24 mouse cellular contexts compared by ENCODE assay signal in genomic region chr4:109056351-109056750, GRCm38 (mm10). TPM values are rescaled to one million over a fixed set of nuclear protein-coding genes. Genes with fewer than 3 reads are reported as not detected.
DNase-seq lines count a peak whose midpoint lies in the region; ATAC-seq and TF ChIP-seq lines count a peak whose summit lies in the region.
"Had no signal": no experiment of that assay in that cellular context is flagged by ENCODE, and none has a peak within 500 bp of the region (broad histone marks: within the 10 kb centered on the region; RNA-seq: fewer than 3 reads in every experiment).

No protein-coding gene starts in this region.

- peaks cover 63% of the 10 kb centered on the region for H3K36me3 ChIP-seq in hindbrain, postnatal 0 days (ENCODE audit: insufficient read depth, low read length)
- peaks cover 41% of the 10 kb centered on the region for H3K36me3 ChIP-seq in hindbrain, embryonic 16.5 days (ENCODE audit: control insufficient read depth, insufficient read depth, low read length)
- H3K36me3 ChIP-seq in kidney, embryonic 14.5 days (ENCODE audit: control insufficient read depth, insufficient read depth, low read length) = peaks cover 80% of the 10 kb centered on the region
- H3K36me3 ChIP-seq in midbrain, postnatal 0 days (ENCODE audit: insufficient read depth, low read length) = peaks cover 65% of the 10 kb centered on the region
- H3K36me3 ChIP-seq in midbrain, embryonic 13.5 days = peaks cover 76% of the 10 kb centered on the region
- H3K36me3 ChIP-seq in myocyte (ENCODE audit: control insufficient read depth, insufficient read depth) = peaks cover 49% of the 10 kb centered on the region

- H3K4me2 ChIP-seq in hindbrain, postnatal 0 days (ENCODE audit: low read depth, low read length) = no peak overlapping the region
- no peak overlapping the region for H3K4me2 ChIP-seq in hindbrain, embryonic 16.5 days (ENCODE audit: low read length)
- H3K4me2 ChIP-seq in kidney, embryonic 14.5 days (replicated peaks; ENCODE audit: low read depth, low read length) = no peak overlapping the region
- H3K4me2 ChIP-seq in midbrain, postnatal 0 days (ENCODE audit: low read depth, low read length, poor library complexity, severe bottlenecking) = no peak overlapping the region
- no peak overlapping the region for H3K4me2 ChIP-seq in midbrain, embryonic 13.5 days (replicated peaks)
- H3K4me2 ChIP-seq in myocyte (ENCODE audit: low read depth) = no peak overlapping the region
- H3K4me2 ChIP-seq: embryonic facial prominence, embryonic 15.5 days; forebrain, embryonic 15.5 days; heart, embryonic 12.5 days; hindbrain, embryonic 14.5 days had no signal

- 77% methylated on average over 7 of the region's 7 CpGs for WGBS in hindbrain, postnatal 0 days
- 89% methylated on average over 7 of the region's 7 CpGs for WGBS in hindbrain, embryonic 16.5 days
- 86% methylated on average over 7 of the region's 7 CpGs for WGBS in kidney, embryonic 14.5 days
- 79% methylated on average over 7 of the region's 7 CpGs for WGBS in midbrain, postnatal 0 days
- WGBS in midbrain, embryonic 13.5 days = 87% methylated on average over 7 of the region's 7 CpGs

- H3ac ChIP-seq in myocyte (ENCODE audit: control insufficient read depth, insufficient read length) = no peak overlapping the region

- H3K9me3 ChIP-seq in hindbrain, postnatal 0 days (ENCODE audit: low read length) = no peaks in the 10 kb centered on the region
- H3K9me3 ChIP-seq in hindbrain, embryonic 16.5 days (ENCODE audit: control insufficient read depth, low read length) = no peaks in the 10 kb centered on the region
- no peaks in the 10 kb centered on the region for H3K9me3 ChIP-seq in kidney, embryonic 14.5 days (ENCODE audit: control insufficient read depth, low read length)
- no peaks in the 10 kb centered on the region for H3K9me3 ChIP-seq in midbrain, postnatal 0 days (ENCODE audit: low read length)
- no peaks in the 10 kb centered on the region for H3K9me3 ChIP-seq in midbrain, embryonic 13.5 days
- H3K9me3 ChIP-seq: embryonic facial prominence, embryonic 15.5 days; forebrain, embryonic 10.5 days; forebrain, embryonic 15.5 days; heart, embryonic 12.5 days; hindbrain, embryonic 10.5 days had no signal

- H3K27me3 ChIP-seq in hindbrain, postnatal 0 days (ENCODE audit: insufficient read depth, low read length) = no peaks in the 10 kb centered on the region
- no peaks in the 10 kb centered on the region for H3K27me3 ChIP-seq in hindbrain, embryonic 16.5 days (replicated peaks; ENCODE audit: control insufficient read depth, insufficient read depth, low read length)
- H3K27me3 ChIP-seq in kidney, embryonic 14.5 days (ENCODE audit: control insufficient read depth, insufficient read depth, low read length) = no peaks in the 10 kb centered on the region
- H3K27me3 ChIP-seq in midbrain, postnatal 0 days (ENCODE audit: insufficient read depth, low read length) = no peaks in the 10 kb centered on the region
- H3K27me3 ChIP-seq in midbrain, embryonic 13.5 days = no peaks in the 10 kb centered on the region
- no peaks in the 10 kb centered on the region for H3K27me3 ChIP-seq in myocyte (ENCODE audit: control insufficient read depth, insufficient read depth, insufficient read length)
- H3K27me3 ChIP-seq: CH12.LX; embryonic facial prominence, embryonic 15.5 days; forebrain, embryonic 15.5 days; heart, embryonic 12.5 days; Patski had no signal

- no peaks in the 10 kb centered on the region for H3K4me1 ChIP-seq in hindbrain, postnatal 0 days (ENCODE audit: insufficient read depth, low read length)
- H3K4me1 ChIP-seq in hindbrain, embryonic 16.5 days (ENCODE audit: control insufficient read depth, insufficient read depth, low read depth, low read length) = no peaks in the 10 kb centered on the region
- H3K4me1 ChIP-seq in kidney, embryonic 14.5 days (ENCODE audit: control insufficient read depth, insufficient read depth, low read length) = no peaks in the 10 kb centered on the region
- H3K4me1 ChIP-seq in midbrain, postnatal 0 days (ENCODE audit: insufficient read depth, low read length) = no peaks in the 10 kb centered on the region
- H3K4me1 ChIP-seq in midbrain, embryonic 13.5 days (replicated peaks) = no peaks in the 10 kb centered on the region
- H3K4me1 ChIP-seq: embryonic facial prominence, embryonic 15.5 days; forebrain, embryonic 10.5 days; forebrain, embryonic 15.5 days had no signal

- no peak for TF ChIP-seq POLR2A in myocyte (IDR thresholded peaks at IDR 0.05; ENCODE audit: insufficient read length, low read depth)

- 0 out of 2 replicates have a peak, but pooled peaks have one; percentile 8 for TF ChIP-seq CTCF in hindbrain, postnatal 0 days (IDR thresholded peaks at IDR 0.05; ENCODE audit: low read depth)
- 0 out of 2 replicates have a peak, but pooled peaks have one; percentile 18 for TF ChIP-seq CTCF in midbrain, postnatal 0 days (IDR thresholded peaks at IDR 0.05)

- DNase-seq in hindbrain, postnatal 0 days (ENCODE audit: low spot score) = no peak
- peak; percentile 34 for DNase-seq in kidney, postnatal 10 days
- DNase-seq in midbrain, postnatal 0 days (ENCODE audit: low spot score) = no peak
- DNase-seq in left cerebral cortex, adult 8-10 months (ENCODE audit: low spot score in 2 of 2) = no peak
- DNase-seq: adrenal gland, postnatal 25 days; cerebellum, adult 2 months; cerebellum, postnatal 10 days; embryo, embryonic 11 days; gastrocnemius, postnatal 10 days; heart, adult 2 months had no signal

- H3K9ac ChIP-seq in hindbrain, postnatal 0 days (replicated peaks; ENCODE audit: low read length) = no peak overlapping the region
- no peak overlapping the region for H3K9ac ChIP-seq in hindbrain, embryonic 16.5 days (ENCODE audit: low read depth, low read length)
- no peak overlapping the region for H3K9ac ChIP-seq in kidney, embryonic 14.5 days (ENCODE audit: low read depth, low read length)
- no peak overlapping the region for H3K9ac ChIP-seq in midbrain, postnatal 0 days (replicated peaks; ENCODE audit: low read length, poor library complexity, severe bottlenecking)
- no peak overlapping the region for H3K9ac ChIP-seq in midbrain, embryonic 13.5 days (replicated peaks)
- H3K9ac ChIP-seq: embryonic facial prominence, embryonic 15.5 days; forebrain, embryonic 15.5 days; heart, embryonic 12.5 days; hindbrain, embryonic 14.5 days had no signal

- H3K79me2 ChIP-seq in myocyte (ENCODE audit: control insufficient read depth, insufficient read depth) = no peaks in the 10 kb centered on the region

- ATAC-seq in hindbrain, postnatal 0 days = no peak
- no peak for ATAC-seq in hindbrain, embryonic 16.5 days
- no peak for ATAC-seq in kidney, embryonic 14.5 days (ENCODE audit: low FRiP score, low TSS enrichment)
- no peak for ATAC-seq in midbrain, postnatal 0 days (ENCODE audit: low FRiP score)
- ATAC-seq in midbrain, embryonic 13.5 days = no peak
- ATAC-seq: activated CD4-positive, CD25-positive, alpha-beta regulatory T cell, adult 4 months; forebrain, embryonic 15.5 days; Patski had no signal

- no peak overlapping the region for H3K4me3 ChIP-seq in hindbrain, postnatal 0 days (ENCODE audit: low read length)
- no peak overlapping the region for H3K4me3 ChIP-seq in hindbrain, embryonic 16.5 days (ENCODE audit: low read length)
- no peak overlapping the region for H3K4me3 ChIP-seq in kidney, embryonic 14.5 days (ENCODE audit: low read length)
- no peak overlapping the region for H3K4me3 ChIP-seq in midbrain, postnatal 0 days (ENCODE audit: low read depth, low read length)
- no peak overlapping the region for H3K4me3 ChIP-seq in midbrain, embryonic 13.5 days (replicated peaks)
- no peak overlapping the region for H3K4me3 ChIP-seq in myocyte
- H3K4me3 ChIP-seq: embryonic facial prominence, embryonic 15.5 days; erythroblast, embryonic 14.5 days; forebrain, embryonic 10.5 days; forebrain, embryonic 15.5 days; heart, adult 2 months; heart, embryonic 12.5 days; hindbrain, embryonic 10.5 days had no signal

- H3K27ac ChIP-seq in hindbrain, postnatal 0 days = no peak overlapping the region
- H3K27ac ChIP-seq in hindbrain, embryonic 16.5 days (ENCODE audit: low read depth, low read length) = no peak overlapping the region
- no peak overlapping the region for H3K27ac ChIP-seq in kidney, embryonic 14.5 days (ENCODE audit: low read depth, low read length)
- H3K27ac ChIP-seq in midbrain, postnatal 0 days (ENCODE audit: low read depth, low read length) = no peak overlapping the region
- no peak overlapping the region for H3K27ac ChIP-seq in midbrain, embryonic 13.5 days
- H3K27ac ChIP-seq: embryonic facial prominence, embryonic 15.5 days; forebrain, embryonic 10.5 days; forebrain, embryonic 15.5 days; heart, adult 2 months; hindbrain, embryonic 10.5 days; hindbrain, embryonic 14.5 days had no signal

TF ChIP-seq in myocyte, 11 proteins besides CTCF, POLR2A, EP300 and RAD21:
- peak; percentile 72 for TF ChIP-seq POLR2AphosphoS2 (IDR thresholded peaks at IDR 0.05; ENCODE audit: insufficient read length, low read depth)
- no peak for TF ChIP-seq CEBPB (IDR thresholded peaks at IDR 0.05; ENCODE audit: insufficient read depth, poor library complexity, severe bottlenecking)

RNA-seq across cellular contexts. Expression of gene Nrd1, which starts 55.9 kb away (rescaled TPM):
- 36.8 and 36.9 TPM in 2 replicates for total RNA-seq in hindbrain, postnatal 0 days (2014; rRNA removed)
- polyA plus RNA-seq in hindbrain, postnatal 0 days (2015; fragmentation: Nextera tagmentation; extraction: Ambion mirVana) = 51.2 and 52.3 TPM in 2 replicates
- 69.8 and 69.9 TPM in 2 replicates for polyA plus RNA-seq in hindbrain, embryonic 16.5 days (2015; fragmentation: Nextera tagmentation; extraction: Ambion mirVana)
- 40.7 and 57.2 TPM in 2 replicates for polyA plus RNA-seq in kidney, embryonic 14.5 days (2014; fragmentation: Nextera tagmentation; extraction: Ambion mirVana)
- 63.8 and 64.6 TPM in 2 replicates for total RNA-seq in midbrain, postnatal 0 days (2014; rRNA removed)
- 46.0 and 61.4 TPM in 2 replicates for polyA plus RNA-seq in midbrain, postnatal 0 days (2015; fragmentation: Nextera tagmentation; extraction: Ambion mirVana)
- polyA plus RNA-seq in midbrain, embryonic 13.5 days (2015; fragmentation: Nextera tagmentation; extraction: Ambion mirVana) = 85.2 and 89.7 TPM in 2 replicates
- 55.8 TPM for polyA plus RNA-seq in myocyte (2012; fragmentation: generic; extraction: Trizol)
- 100 to 1,000 TPM; 118 to 137 (median 123) TPM for total RNA-seq in left cerebral cortex, adult 8-10 months (2022)
